Mouse (Mus musculus): Measurements from ENCODE around the gene Plin4. TPM values are rescaled to one million over a fixed set of nuclear protein-coding genes. Genes with fewer than 3 reads are reported as not detected.
"Not testable (repeated sequence)": the region's sequence is repeated elsewhere in the genome, so short reads cannot be mapped to it uniquely, and the experiment has no call there.

Gene Plin4
- total RNA-seq, 2 experiments from 2014 or later = not detected

DNA sequence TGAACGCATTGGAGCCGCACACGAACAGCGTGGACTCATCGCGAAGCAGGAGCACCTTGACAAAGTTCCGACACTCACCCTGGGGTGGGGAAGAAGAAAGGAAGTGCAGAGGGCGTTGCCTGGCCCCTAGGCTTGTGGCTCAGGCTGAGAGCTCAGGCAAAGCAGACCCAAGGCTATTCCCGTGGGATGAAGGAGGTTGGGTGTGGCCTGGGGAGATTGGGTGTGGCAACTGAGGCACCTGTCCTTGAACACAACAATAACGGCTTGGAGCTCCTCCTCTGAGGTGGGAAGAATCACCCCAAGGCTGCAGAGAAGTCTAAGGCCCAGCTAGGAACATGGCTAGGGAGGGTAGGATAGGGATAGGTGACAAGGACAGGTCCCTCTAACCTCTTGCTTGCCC, 21.5 kb upstream of the Plin4 start:
- no peak for ATAC-seq (replicated peaks; ENCODE audit: poor library complexity, severe bottlenecking)

DNA sequence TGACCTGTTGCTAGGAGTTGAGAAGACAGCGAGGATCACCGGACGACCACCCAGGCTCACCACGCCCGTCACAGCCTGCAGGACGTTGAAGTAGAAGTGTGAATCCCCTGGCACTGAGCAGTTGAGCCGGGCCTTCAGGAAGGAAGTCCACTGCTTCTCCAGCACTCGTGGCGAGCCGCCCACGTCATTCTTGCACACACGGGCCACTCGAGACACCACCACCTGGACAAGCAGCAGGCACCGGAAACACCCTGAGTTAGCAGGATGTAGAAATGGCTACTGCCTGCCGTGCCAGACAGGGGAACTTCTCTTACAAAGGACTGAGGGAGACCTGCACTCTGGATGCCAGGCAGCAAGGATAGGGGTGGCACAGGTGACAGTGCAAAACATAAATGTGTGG, 18.6 kb upstream of the Plin4 start:
- ATAC-seq (replicated peaks; ENCODE audit: poor library complexity, severe bottlenecking) = no peak

DNA sequence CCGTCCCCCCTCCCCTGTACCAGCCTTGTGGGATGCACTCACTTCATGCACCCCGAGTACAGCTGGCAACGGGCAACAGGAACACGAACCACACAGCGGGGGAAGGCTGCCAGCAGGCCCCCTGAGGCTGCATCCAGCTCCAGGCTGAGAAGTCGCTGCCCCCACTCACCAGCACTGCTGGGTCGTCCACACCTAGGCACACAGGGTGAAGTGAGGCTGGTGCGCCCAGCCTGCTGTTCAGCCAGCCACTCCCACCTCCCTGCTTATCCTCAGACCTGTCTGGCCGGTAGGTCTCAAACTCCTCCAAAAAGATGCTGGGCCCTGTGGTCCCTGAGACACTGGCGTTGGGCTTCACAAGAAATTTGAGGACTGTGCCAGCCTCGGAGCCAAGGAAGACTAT, 16.6 kb upstream of the Plin4 start:
- no peak for ATAC-seq (replicated peaks; ENCODE audit: poor library complexity, severe bottlenecking)

DNA sequence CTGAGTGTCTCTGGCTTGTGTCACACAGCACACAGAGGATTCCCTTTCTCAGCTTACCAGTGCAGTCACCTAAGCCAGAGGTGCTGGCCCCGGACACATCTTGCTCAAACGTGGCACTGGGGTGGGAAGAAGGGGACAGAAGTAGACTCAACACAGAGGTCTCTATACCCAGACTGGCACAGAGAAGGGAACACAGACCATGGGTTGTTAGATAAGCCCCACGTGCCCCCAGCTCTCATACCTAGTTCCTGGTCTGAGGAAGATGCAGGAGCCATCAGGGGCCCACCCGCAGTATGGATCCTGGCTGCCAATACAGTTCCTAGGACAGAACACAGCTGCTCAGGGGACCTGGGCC, 15.7 kb upstream of the Plin4 start:
- ATAC-seq (replicated peaks; ENCODE audit: poor library complexity, severe bottlenecking) = no peak

DNA sequence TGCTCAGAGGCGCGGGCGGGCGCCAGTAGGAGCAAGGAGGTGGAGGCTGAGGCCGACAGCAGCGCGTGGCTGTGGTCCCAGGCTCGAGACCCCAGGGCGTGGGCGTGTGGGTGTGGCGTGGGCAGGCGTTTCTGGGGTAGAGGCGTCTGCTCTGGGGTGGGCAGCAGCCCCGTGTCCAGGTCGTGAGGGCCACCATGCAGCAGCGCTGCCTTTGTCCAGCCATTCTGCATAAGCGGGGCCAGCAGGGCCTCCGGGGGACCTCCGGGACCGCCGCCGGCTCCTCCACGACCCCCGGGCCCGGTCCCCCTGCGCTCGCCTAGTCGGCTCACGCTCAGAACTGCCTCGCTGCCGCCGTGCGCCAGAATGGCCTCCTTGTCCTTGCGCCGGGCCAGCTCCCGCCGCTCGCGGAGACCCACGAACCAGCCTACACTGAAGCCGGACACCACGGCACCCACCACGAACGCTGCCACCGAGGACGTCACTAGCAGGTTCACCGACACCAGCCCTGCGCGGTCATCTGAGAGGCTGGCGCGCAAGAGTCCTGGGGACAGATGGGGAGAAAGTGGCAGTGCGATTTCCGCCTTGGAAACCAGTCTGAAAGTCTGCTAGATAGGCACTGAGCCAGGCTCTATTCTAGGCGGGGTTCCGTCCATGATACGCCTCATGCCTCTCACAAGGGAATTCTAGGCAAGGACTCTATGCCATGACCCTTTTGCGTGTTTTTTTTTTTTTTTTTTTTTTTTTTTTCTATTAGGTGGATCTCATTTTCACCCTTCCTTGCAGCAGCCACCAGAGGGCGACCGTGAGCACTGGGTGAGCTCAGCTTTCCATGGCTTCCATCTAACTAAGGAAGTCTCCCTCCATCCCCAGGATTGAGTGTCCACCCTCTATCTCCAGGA, 15.0 kb upstream of the Plin4 start:
- ATAC-seq (replicated peaks; ENCODE audit: poor library complexity, severe bottlenecking) = peak; percentile 31; the same call in 1 of the 2 replicates

DNA sequence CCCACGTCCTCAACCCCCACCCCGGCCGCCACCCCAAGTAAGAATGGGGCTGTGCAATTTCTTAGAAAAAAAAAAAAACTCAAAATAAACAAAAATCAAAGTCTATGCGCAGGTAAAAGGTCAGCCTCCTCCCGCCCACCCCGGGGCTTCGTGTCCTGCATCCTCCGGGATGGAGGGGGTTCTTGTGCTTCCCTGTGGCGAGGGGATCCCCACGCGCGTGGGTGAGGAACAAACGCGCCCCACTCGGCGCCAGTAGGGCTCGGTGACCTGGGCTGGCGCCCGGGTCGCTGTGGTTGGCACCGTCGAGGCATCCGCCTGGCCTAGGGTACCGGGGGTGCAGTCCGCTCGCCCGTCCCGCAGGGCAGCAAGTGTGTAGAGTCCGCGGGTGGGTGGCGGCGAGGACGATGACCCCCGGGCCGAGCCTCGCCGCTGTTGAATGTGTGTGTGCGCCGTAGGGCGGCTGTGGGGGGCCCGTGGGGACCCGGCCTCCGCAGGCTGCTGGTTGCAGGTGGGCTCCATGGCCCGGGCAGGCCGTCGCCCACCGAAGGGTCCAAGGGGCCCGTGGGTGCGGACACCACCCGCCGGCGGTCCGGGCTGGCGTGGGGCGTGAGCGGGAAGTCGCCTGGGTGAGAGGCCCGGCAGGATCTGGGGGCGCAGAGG, 14.2 kb upstream of the Plin4 start:
- no peak for ATAC-seq (replicated peaks; ENCODE audit: poor library complexity, severe bottlenecking)

DNA sequence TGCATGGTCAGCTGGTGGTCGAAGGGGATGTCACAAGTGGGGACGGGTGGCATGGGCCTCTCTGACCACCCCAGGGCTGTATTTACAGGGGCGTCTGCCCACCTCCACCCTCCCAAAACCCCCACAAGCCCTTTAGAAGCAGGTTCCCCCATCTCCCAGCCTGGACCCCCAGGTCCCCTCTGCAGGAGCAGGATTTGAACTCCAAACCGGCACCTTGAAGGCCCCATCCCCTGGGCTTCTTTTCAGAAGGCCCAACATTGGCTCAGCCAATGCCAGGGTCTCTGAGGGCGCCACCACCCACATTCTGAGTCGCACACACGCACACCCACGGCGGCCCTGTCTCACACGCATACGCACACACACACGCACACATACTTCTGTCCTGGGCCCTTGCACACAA, 13.6 kb upstream of the Plin4 start:
- no peak for ATAC-seq (replicated peaks; ENCODE audit: poor library complexity, severe bottlenecking)

DNA sequence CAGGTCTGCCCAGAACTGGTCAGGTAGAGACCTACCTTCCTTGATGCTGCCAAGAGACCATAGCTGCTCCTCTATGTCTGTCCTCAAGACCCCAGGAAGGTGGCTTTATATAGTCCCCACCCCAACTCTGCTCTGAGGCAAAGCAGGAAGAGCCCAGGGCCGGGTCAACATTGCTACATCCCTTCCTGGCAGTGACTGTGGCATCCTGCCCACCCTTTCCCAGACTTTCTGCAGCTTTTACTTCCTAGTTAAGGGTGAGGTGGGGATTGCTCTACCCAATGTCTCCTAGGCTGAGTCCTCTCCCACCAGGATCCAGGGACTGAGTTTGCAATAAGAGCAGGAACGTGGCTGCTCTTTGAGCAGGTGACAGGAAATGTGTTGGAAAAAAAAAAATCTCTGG, 12.2 kb upstream of the Plin4 start, which contains the start of gene Lrg1:
Gene Lrg1, minus strand, starts transcription at position 176 of the 400 bp plus-strand sequence.
- 0 out of 2 replicates have a peak, but pooled peaks have one; percentile 12 for ATAC-seq (replicated peaks; ENCODE audit: poor library complexity, severe bottlenecking)

DNA sequence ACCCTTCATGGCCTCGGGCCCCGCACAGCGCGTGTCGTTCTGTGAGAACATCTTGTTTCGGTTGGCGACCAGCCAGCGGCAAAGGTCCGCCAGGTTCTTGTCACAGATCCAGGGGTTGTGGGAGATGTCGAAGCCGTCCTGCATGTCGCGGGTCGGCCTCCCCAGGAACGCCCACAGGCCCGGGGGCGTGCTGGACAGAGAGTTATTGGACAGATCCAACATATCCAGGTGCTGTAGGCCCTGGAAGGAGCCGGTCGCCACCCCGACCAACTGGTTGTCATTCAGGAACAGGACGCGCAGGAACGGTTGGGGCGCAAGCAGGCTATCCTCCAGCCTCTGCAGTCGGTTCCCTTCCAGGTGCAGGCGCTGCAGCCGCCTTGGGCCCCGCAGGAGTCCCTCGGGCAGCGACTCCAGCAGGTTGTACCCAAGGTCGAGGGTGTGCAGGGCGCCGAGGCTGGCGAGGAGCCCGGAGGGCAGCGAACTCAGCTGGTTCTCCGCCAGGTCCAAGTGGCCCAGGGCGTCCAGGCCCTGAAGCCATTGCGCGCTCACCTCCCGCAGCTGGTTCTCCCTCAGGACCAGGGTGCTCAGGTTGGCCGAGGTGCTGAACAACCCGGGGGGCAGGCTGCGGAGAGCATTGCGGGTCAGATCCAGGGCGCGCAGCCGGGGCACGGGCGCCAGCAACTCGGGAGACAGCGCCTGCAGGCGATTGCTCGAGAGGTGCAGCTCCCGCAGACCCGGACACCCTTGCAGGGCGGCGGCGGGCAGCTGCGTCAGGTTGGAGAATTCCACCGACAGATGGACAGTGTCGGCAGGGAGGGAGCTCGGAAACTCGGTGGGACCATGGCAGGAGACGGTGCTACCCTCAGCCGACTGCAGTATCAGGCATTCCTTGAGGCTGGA, 10.6 kb upstream of the Plin4 start:
- peak; percentile 6 for ATAC-seq (replicated peaks; ENCODE audit: poor library complexity, severe bottlenecking)

DNA sequence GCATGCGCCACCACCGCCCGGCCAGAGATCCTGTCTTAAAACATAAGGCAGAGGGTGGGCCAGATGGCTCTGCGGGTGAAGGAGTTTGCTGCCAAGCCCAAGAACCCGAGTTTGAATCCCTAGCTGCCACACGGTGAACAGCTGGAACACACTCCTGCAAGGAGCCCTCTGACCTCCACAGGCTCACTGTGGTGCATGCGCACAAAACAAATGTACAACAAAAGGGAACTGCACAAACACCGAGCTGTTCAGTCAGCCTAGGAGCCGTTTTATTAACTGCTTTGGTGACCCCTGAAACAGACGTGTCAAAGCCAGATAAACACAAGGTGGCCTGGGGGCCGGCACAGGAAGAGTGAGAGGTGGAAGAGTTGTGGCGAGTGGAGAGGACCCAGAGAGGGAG, 9.8 kb upstream of the Plin4 start:
- ATAC-seq (replicated peaks; ENCODE audit: poor library complexity, severe bottlenecking) = 0 out of 2 replicates have a peak, but pooled peaks have one; percentile 4

DNA sequence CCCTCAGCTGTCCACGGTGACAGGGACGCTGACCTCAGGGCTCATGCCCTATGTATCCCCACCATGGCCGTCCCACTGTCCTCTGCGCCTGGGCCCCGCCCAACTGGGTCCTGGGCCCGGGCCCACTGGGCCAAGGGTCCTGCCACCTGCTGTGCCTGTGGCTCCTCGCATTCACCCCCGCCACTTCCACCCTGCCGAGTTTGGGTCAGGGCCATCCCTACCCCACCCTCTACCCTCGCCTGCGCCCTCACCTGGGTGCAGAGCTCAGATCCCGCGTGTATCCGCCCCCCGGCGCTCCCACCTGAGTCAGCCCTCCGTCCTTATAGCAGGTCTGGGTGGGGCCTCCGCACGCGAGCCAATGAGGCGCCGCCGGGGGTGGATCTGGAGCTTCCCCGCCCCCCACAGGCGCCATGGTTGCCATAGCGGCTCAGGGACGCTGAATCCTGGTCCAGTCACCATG, 7.7 kb upstream of the Plin4 start, which contains the start of gene Plin5:
Gene Plin5, minus strand, starts transcription at position 346 of the 460 bp plus-strand sequence.
- ATAC-seq (replicated peaks; ENCODE audit: poor library complexity, severe bottlenecking) = peak; percentile 62

DNA sequence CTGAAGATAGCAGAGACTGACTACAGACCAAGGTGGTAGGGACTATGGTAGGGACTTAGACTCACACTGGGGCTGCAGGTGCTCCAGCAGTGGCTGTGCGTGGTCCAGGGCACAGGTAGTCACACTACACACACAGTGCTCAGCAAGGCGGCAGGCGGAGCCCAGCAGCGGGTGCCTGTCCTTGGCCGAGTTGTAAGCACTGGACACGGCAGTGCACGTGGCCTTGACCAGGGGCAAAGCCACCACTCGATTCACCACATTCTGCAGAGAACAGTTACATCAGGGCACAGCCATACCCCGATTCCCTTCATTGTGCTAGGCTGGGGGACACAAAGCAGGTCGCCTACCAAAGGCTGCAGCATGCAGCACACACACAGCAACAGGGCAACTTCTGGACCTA, 6.6 kb upstream of the Plin4 start:
- ATAC-seq (replicated peaks; ENCODE audit: poor library complexity, severe bottlenecking) = no peak

DNA sequence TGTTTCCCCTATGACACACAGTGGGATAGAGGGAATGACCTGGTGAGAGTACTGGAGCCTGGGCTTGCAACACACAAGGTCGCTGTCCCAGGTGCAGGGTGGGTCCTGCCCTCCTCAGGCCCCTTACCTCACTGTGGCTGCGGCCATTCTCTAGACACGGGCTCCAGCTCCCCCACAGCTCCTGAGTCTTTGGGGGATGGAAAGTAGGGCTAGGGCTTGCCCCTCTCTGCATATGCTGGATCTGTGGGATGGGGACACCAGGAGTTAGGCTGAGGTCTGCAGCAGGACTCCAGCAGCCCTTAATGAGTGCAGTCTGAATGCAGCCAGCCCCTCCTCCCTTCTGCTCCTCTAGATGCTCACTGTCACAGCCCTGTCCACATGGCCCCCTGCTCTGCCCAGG, 3.1 kb upstream of the Plin4 start:
- ATAC-seq (replicated peaks; ENCODE audit: poor library complexity, severe bottlenecking) = no peak

DNA sequence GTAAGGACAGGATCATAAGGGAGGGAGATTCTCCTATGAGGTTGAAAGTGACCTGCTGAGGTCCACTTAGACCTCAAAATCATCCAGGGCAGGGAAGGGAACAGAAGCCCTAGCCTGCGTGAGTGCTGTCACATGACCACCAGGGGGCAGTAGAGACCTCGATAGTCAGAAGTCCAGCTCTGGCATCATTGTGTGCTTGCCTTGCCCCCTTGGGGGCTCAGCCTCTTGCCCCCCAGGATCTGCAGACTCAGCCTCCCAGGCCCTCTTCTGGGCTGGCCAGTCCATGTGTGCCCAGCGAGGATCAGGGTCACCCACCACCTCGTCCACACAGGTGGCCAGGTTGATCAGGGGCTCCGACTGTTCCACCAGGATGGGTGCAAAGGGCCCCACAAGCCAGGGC, 2.3 kb upstream of the Plin4 start:
- peak; percentile 77 for ATAC-seq (replicated peaks; ENCODE audit: poor library complexity, severe bottlenecking)

DNA sequence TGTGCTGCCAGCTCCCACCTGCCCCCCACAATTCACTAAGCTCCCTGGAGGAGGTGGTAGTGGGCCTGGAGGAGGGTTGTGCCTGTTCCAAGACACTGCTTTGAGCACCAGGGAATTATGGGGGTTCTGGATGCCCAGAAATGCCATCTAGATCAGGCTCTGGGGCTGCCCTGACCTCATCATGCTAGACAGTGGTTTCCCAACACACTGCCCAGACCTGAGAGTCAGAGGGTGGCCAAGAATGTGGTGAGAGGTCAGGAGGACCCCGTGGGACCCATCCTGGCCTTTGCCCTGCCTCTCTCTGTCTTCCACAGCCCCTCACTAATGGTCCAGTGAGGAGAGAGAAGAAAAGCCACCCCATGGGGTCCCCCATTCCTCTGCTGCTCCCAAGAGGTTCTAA, 1.4 kb upstream of the Plin4 start:
- no peak for ATAC-seq (replicated peaks; ENCODE audit: poor library complexity, severe bottlenecking)

DNA sequence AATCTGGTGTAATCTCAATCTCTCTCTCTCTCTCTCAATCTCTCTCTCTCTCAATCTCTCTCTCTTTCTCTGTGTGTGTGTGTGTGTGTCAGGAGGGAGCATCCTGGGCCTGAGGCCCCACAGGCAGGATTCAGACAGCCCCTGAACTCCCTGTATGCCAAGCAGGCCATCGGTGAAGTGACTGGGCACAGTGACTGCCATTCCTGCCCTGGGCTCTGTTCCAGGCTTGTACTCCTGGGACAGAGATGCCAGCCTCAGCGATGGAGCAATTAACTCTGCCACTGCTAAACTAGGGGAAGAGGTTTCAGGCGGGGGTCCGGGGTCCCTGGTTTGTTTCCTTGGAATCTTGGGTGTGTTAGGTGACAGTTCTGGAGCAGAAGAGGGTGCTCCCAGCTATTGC, 968 bp upstream of the Plin4 start:
- ATAC-seq (replicated peaks; ENCODE audit: poor library complexity, severe bottlenecking) = no peak

DNA sequence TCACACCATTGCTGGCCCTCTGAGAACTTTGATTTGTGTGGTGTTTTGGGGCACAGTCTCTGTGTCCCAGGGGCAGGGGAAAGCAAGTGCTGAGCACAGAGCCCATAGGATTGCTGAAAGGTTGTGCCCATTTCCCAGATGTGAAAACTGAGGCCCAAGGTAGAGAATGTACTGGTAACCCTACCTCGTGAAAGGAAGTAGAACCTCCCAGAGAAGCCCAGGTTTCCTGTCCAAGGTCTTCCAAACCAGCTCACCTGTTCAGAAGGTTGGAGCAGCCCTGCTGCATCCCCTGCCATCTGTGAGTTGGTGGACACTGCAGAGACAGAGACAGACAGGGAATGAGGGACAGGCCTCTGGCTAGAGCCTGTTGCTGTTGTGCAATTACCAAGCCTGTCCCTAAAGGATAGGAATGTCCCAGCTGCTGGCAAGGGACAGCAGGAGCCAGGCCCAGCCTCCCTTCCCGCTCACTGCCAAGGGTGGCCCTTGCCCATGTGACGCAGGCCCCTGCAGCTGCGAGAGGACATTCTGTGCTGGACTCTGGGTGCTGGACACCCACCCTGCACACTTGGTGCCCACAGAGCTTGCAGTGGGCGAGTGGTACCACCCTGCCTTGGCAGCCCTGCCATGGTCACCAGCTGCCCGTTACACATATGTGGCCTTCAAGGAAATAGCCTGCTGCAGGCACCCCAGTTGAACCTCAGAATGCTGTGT, 1.1 kb downstream of the Plin4 start:
- no peak for ATAC-seq (replicated peaks; ENCODE audit: poor library complexity, severe bottlenecking)

DNA sequence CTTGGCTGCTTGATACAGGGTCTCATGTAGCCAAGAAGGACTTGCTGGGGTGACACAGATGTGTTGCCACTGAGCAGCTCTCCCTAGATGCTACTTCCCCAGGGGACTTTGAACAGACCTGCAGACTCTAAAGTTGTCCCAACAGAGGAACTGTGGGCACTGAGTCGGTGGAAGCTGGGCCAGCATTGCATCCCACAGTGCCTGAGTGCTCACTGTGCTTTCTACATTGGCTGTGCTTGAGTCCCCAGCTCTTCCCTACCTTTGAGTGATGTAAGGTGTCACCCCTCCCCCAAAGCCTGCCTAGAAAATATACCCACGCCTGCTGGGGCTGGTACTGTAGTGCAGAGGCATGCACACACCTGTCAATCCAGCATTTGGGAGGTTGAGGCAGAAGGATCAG, 1.9 kb downstream of the Plin4 start:
- no peak for ATAC-seq (replicated peaks; ENCODE audit: poor library complexity, severe bottlenecking)

DNA sequence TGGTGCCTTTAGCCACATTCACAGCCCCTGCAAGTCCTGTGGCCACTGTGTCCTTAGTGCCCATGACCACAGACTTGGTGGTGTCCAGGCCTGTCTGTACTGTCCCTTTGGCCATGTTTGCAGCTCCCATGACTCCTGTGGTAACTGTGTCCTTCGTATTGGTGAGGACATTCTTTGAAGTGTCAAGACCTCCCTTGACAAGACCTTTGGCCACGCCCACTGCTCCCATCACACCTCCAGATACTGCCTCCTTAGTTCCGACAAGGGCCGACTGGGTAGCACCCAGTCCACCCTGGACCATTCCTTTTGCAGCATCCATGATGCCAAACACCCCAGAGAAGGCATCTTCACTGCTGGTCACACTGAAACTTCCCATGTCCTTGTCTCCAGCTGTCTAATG, 2.6 kb downstream of the Plin4 start:
- ATAC-seq (replicated peaks; ENCODE audit: poor library complexity, severe bottlenecking) = no peak

DNA sequence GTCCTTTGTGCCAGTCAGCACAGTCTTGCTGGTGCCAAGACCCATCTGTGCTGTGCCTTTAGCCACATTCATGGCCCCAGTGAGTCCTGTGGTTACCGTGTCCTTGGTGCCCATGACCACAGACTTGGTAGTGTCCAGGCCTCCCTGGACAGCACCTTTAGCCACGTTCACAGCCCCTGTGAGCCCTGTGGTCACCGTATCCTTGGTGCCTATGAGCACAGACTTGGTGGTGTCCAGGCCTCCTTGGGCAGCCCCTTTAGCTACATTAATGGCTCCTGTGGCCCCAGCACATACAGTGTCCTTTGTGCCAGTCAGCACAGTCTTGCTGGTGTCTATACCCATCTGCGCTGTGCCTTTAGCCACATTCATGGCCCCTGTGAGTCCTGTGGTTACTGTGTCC, 3.2 kb downstream of the Plin4 start:
- not testable (repeated sequence) for ATAC-seq (replicated peaks; ENCODE audit: poor library complexity, severe bottlenecking)
